Mouse (Mus musculus) olfactory bulb, adult 2 months (tissue): ENCODE measurements around the gene Rdm1.

ENCODE experiments used
- CTCF ChIP-seq: fragments of 200-500 bp; IDR thresholded peaks from 2 replicates; pipeline ENCODE4 v1.5.1; 2012; ENCODE audit warnings: low read depth, mild to moderate bottlenecking, low read length, moderate library complexity; ENCODE audit not compliant: insufficient read depth
- POLR2A ChIP-seq: fragments of 200-500 bp; IDR thresholded peaks from 2 replicates; pipeline ENCODE4 v1.6.1; 2012; ENCODE audit warnings: mild to moderate bottlenecking, low read depth, low read length, moderate library complexity; ENCODE audit not compliant: insufficient read depth

DNA sequence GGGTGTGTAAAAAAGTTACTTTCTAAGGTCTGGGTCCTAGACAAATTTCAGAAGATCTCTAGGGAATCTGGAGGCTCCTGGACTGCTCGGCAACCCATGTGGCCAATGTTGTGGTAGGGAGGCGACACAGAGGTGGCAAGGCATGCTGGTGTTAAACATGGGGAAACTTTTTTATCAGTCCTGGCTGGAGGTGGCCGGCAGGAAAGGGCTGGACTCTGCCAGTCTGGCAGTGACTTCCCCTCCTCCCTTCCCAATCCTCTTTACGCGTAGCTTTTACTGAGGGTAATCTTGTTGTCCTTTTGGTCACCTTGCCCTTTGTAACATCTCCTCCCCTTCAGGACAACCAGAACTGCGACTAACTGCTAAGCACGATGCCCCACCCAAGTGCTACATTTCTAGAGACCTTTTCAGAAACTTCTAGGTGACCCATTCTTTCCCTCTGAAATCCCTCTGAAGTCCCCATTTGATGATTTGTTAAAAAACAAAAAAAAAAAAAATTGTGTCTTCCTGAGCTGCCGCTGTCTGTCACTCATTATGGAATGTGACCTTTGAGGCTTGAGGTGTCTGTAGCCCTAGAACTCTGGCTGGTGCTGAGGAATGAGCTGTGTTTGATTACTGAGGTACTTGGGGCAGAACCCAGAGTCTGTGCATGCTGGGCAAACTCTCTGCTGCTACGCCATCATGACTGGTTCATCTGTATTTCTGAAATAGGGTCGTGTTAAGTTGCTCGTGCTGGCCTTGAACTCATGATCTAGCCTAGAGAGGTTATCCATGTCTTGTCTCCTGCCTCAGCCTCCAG is 36.4 kb downstream of the Rdm1 start:
- TF ChIP-seq CTCF: no peak
- no peak for TF ChIP-seq POLR2A
